Mouse (Mus musculus) layer of hippocampus, adult 11-12 months (tissue): Measurements from ENCODE around the gene Trappc13.

Experiments
- DNase-seq: peaks from one replicate; pipeline ENCODE4 v3.0.0; 2022; ENCODE audit warnings: low spot score

The Trappc13 gene

GRCm38 (mm10) chr13:104114827-104115226 lies 63.4 kb downstream of the Trappc13 start:
- peak; percentile 43 for DNase-seq

- no peak for DNase-seq
Observed at GRCm38 (mm10) chr13:104113782-104114181, 64.5 kb downstream of the Trappc13 start.

- DNase-seq = no peak
Observed at GRCm38 (mm10) chr13:104112266-104112900, 65.9 kb downstream of the Trappc13 start.

GRCm38 (mm10) chr13:104110526-104110925 lies 67.7 kb downstream of the Trappc13 start:
- DNase-seq = no peak

- peak; percentile 69 for DNase-seq
Observed at GRCm38 (mm10) chr13:104109816-104110521, 68.3 kb downstream of the Trappc13 start.

GRCm38 (mm10) chr13:104109288-104109815 lies 68.9 kb downstream of the Trappc13 start, which contains the start of the genes Nln and Sgtb:
Gene Nln, minus strand, starts transcription at chr13:104109614.
Gene Sgtb, plus strand, starts transcription at chr13:104109741.
- DNase-seq = peak; percentile 81

- DNase-seq = no peak
Observed at GRCm38 (mm10) chr13:104108651-104109287, 69.5 kb downstream of the Trappc13 start.

- no peak for DNase-seq
Observed at GRCm38 (mm10) chr13:104101606-104102235, 76.5 kb downstream of the Trappc13 start.

GRCm38 (mm10) chr13:104100416-104100815 lies 77.9 kb downstream of the Trappc13 start:
- no peak for DNase-seq

- no peak for DNase-seq
Observed at GRCm38 (mm10) chr13:104097190-104097589, 81.1 kb downstream of the Trappc13 start.

- DNase-seq = no peak
Observed at GRCm38 (mm10) chr13:104095955-104096354, 82.3 kb downstream of the Trappc13 start.

GRCm38 (mm10) chr13:104094531-104095385 lies 83.5 kb downstream of the Trappc13 start:
- DNase-seq = no peak
